Mouse (Mus musculus) c-Kit-positive CD71-positive TER-119-positive erythroid progenitor cells, embryonic 14.5 days (primary cell): ENCODE results near the gene Wfdc1.

Experiments used
- DNase-seq: peaks from one replicate; pipeline ENCODE4 v3.0.0-alpha.2; 2013; ENCODE audit warnings: low spot score

Gene Wfdc1

GRCm38 (mm10) chr8:119639798-119640197, 26.4 kb upstream of the Wfdc1 start:
- DNase-seq, result no peak

GRCm38 (mm10) chr8:119641058-119641457, 25.1 kb upstream of the Wfdc1 start:
- no peak for DNase-seq

- no peak for DNase-seq
Measured at GRCm38 (mm10) chr8:119642960-119643359, 23.2 kb upstream of the Wfdc1 start.

GRCm38 (mm10) chr8:119644429-119644960, 21.7 kb upstream of the Wfdc1 start:
- no peak for DNase-seq

- DNase-seq, result no peak
Measured at GRCm38 (mm10) chr8:119644981-119645597, 21.1 kb upstream of the Wfdc1 start.

- DNase-seq, result no peak
Measured at GRCm38 (mm10) chr8:119646197-119646596, 20.0 kb upstream of the Wfdc1 start.

GRCm38 (mm10) chr8:119646846-119647245, 19.3 kb upstream of the Wfdc1 start:
- DNase-seq, result no peak

GRCm38 (mm10) chr8:119651324-119651723, 14.8 kb upstream of the Wfdc1 start:
- no peak for DNase-seq

- peak; percentile 23 for DNase-seq
Measured at GRCm38 (mm10) chr8:119656709-119657464, 9.3 kb upstream of the Wfdc1 start.

- DNase-seq, result no peak
Measured at GRCm38 (mm10) chr8:119661081-119661480, 5.1 kb upstream of the Wfdc1 start.

GRCm38 (mm10) chr8:119661892-119662291, 4.3 kb upstream of the Wfdc1 start:
- DNase-seq, result no peak

GRCm38 (mm10) chr8:119663440-119663839, 2.7 kb upstream of the Wfdc1 start:
- DNase-seq, result no peak

GRCm38 (mm10) chr8:119665270-119665669, 895 bp upstream of the Wfdc1 start:
- no peak for DNase-seq

- DNase-seq, result no peak
Measured at GRCm38 (mm10) chr8:119668447-119668846, 2.3 kb downstream of the Wfdc1 start.

GRCm38 (mm10) chr8:119669284-119669683, 3.1 kb downstream of the Wfdc1 start:
- DNase-seq, result no peak

- no peak for DNase-seq
Measured at GRCm38 (mm10) chr8:119670419-119671091, 4.4 kb downstream of the Wfdc1 start.

GRCm38 (mm10) chr8:119673976-119674555, 7.9 kb downstream of the Wfdc1 start:
- DNase-seq, result peak; percentile 9

GRCm38 (mm10) chr8:119675457-119675856, 9.3 kb downstream of the Wfdc1 start:
- no peak for DNase-seq

GRCm38 (mm10) chr8:119676389-119676788, 10.2 kb downstream of the Wfdc1 start:
- peak; percentile 73 for DNase-seq

- peak; percentile 38 for DNase-seq
Measured at GRCm38 (mm10) chr8:119678138-119678843, 12.1 kb downstream of the Wfdc1 start.

- DNase-seq, result no peak
Measured at GRCm38 (mm10) chr8:119679184-119679583, 13.0 kb downstream of the Wfdc1 start.

- DNase-seq, result no peak
Measured at GRCm38 (mm10) chr8:119690602-119691001, 24.4 kb downstream of the Wfdc1 start.
